Mouse (Mus musculus): Measurements from ENCODE around the gene Izumo2.
"Not testable (repeated sequence)": the region's sequence is repeated elsewhere in the genome, so short reads cannot be mapped to it uniquely, and the experiment has no call there.

The Izumo2 gene

DNA sequence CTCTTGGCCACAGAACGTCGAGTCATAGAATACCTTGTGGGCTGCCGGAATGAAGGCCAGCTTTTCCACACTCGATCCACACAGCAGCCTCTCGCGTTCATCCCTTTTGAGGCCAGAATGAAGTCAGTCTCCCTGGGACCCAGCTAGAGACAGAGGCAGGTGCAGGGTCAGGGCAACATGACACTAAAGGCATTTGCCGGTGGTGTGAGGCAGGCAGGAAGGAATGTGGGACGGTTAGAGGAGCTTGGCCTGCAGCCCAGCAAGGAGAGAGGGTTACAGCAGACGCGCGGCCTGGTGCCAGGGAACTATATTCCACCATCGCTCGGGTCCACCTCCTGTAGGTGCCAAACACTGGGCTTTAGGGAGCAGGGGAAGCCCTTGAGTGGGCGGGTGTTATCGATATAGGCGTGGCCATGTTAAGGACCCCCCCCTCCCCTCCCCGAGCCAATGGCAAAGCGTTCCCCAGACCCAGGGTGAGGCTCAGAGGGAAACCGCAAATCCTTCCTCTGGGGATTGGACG is 11.3 kb upstream of the Izumo2 start:
- DNase-seq (ENCODE audit: inconsistent age in 2 of 2, low spot score in 1 of 2) = peak; percentile 87 to 90

GRCm38 (mm10) chr7:44697980-44698379 is 10.6 kb upstream of the Izumo2 start:
- DNase-seq (ENCODE audit: inconsistent age in 2 of 2, low spot score in 1 of 2) = no peak

GRCm38 (mm10) chr7:44701921-44702320 is 6.6 kb upstream of the Izumo2 start:
- DNase-seq (ENCODE audit: inconsistent age in 2 of 2, low spot score in 1 of 2) = peak; percentile 36 to 60

DNA sequence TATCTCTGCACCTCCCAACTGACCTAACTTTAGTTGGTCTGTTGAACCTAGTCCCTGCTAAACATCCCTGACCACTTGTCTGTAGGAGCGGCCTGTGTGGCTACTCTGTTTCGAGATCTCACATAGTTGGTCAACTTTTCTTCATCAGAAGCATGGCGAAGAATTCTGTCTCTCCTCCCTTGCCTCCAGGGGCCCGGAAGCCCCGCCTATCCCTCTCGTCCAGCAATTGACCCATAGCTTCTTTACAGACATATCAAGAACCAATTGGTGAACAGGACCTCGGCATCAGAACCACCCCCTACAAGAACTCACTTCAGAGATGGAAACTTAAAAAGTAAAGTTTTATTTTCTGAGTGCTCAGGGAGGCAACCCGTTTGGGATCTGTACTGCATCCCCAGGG is 5.6 kb upstream of the Izumo2 start:
- DNase-seq (ENCODE audit: inconsistent age in 2 of 2, low spot score in 1 of 2) = no peak

GRCm38 (mm10) chr7:44704363-44704762 is 4.2 kb upstream of the Izumo2 start:
- peak; percentile 38 to 79 for DNase-seq (ENCODE audit: inconsistent age in 2 of 2, low spot score in 1 of 2)

- no peak for DNase-seq (ENCODE audit: inconsistent age in 2 of 2, low spot score in 1 of 2)
Measured at GRCm38 (mm10) chr7:44705086-44705485, 3.5 kb upstream of the Izumo2 start.

DNA sequence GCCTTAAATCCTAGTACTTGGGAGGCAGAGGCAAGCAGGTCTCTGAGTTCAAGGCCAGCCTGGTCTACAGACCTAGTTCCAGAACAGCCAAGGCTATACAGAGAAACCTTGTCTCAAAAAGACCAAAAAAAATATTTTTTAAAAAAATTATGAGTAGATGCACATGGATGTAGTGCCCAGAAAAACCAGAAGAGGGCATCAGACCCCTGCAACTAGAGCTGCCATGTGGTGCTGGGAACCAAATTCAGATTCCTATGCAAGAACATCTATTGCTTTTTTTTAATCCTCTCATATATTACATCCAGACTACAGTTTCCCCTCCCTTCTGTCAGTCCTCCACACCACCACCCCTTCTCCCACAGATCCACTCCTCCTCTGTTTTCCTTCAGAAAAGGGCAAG is 2.2 kb upstream of the Izumo2 start:
- no peak for DNase-seq (ENCODE audit: inconsistent age in 2 of 2, low spot score in 1 of 2)

GRCm38 (mm10) chr7:44707169-44707675 is 1.3 kb upstream of the Izumo2 start:
- DNase-seq (ENCODE audit: inconsistent age in 2 of 2, low spot score in 1 of 2) = peak; percentile 64 to 87

DNA sequence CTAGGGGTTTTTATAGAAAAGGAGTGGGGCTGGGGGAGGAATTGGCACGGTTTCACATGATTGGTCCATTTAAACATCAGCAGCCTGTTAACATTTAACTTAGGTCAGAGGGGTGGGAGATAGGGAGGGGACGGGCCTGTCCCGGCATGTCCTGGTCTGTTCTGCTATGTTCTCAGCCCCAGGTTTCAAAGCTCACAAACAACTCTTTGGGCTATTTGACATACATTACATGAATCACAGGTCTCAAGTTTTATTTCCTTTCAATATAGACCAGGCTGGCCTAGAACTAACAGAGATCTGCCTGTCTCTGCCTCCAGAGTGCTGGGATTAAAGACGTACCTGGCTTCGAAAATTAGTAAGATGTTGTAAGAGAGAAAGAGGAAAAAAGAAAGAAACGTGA is 449 bp upstream of the Izumo2 start:
- DNase-seq (ENCODE audit: inconsistent age in 2 of 2, low spot score in 1 of 2) = not testable (repeated sequence)

DNA sequence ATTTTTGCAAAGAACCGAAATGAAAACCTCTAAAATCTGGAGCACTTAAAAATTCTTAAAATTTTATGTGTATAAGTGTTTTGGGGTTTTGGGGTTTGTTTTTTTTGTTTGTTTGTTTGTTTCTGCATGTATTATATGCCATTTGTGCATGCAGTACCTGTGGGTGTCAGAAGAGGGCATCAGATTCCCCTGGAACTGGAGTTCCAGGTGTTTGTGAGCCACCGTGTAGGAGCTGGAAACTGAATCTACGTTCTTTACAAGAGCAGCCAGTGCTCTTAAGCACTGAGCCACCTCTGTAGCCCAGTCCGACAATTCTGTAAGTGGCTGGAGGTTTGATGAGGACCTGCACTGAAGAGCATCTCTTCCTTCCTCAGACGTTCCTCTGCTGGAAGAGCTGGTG is 1.3 kb downstream of the Izumo2 start:
- DNase-seq (ENCODE audit: inconsistent age in 2 of 2, low spot score in 1 of 2) = no peak

DNA sequence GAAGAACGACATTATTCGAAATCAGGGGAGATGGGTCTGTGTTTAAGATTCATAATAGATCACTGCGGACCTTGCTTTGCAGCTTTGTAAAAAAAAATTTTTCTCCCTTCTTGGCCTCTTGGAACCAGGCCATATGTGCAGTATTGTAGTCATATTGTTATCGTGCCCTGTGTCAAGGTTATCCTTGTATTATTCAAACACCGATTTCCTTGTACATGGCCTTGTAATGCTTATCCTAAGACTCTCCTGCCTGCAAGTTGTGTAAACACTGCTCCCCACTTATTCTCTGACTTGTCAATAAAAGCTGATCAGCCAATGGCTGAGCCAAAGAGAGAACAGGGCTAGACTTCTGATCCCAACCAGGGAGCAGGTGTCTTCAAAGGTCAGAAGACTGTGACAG is 13.5 kb downstream of the Izumo2 start:
- DNase-seq (ENCODE audit: inconsistent age in 2 of 2, low spot score in 1 of 2) = peak in 1 of 2 experiments; percentile 79

DNA sequence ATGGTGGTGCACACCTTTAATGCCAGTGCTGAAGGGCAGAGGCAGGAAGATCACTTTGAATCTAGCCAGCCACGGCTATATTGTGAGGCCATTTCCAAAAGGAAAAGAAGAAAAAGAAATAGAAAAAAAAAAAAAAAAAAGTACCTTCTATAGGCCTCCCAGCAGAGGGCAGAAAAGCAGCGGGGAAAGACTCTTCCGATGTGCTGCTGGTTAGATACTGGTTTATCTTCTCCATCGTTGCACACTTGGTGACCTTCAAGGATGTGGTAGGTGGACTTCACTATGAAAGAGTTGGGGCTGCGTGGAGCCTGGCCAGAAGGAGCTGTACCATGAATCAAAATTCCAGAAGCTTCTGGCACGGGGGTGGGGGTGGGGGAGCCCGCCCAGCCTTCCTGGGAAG is 15.8 kb downstream of the Izumo2 start:
- peak in 1 of 2 experiments; percentile 48 for DNase-seq (ENCODE audit: inconsistent age in 2 of 2, low spot score in 1 of 2)

DNA sequence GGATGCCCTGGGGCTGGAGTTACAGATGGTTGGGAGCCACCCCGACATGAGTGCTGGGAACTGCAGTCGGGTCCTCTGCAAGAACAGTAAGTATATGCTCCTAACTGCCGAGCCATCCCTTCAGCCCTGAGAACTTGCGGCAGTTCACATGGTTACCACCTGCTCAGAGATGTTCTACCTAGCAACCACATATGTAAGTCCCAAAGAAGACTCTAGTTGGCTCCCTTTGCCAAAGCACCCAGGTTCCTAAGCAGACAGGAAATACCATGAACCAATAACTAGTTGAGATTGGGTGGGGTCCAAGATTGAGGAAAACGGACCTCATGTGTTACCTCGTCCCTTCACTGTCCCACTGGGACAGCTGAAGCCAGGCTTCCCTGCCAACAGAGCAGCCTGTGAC is 17.8 kb downstream of the Izumo2 start:
- DNase-seq (ENCODE audit: inconsistent age in 2 of 2, low spot score in 1 of 2) = no peak

DNA sequence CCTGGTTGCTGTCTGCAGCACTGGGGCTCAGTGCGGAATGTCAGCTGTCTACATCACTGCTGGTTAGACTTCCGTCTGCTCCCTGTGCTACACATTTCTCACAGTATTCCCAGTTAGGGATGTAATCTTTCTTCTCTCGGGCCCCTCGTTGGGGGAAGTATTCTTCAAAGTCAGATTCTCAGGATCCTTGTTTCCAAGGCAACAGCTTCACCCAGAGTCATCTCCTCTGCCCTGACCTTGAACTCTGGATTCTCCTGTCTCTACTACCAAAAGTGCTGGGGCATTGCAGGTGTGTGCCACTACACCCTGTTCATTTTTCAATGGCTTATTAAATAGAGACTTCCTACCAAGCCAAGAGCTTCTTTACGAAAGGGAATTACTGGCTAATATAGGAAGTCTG is 18.6 kb downstream of the Izumo2 start:
- DNase-seq (ENCODE audit: inconsistent age in 2 of 2, low spot score in 1 of 2) = no peak

GRCm38 (mm10) chr7:44728082-44728975 is 19.8 kb downstream of the Izumo2 start:
- DNase-seq (ENCODE audit: inconsistent age in 2 of 2, low spot score in 1 of 2) = no peak

GRCm38 (mm10) chr7:44733723-44734122 is 25.2 kb downstream of the Izumo2 start:
- DNase-seq (ENCODE audit: inconsistent age in 2 of 2, low spot score in 1 of 2) = no peak

DNA sequence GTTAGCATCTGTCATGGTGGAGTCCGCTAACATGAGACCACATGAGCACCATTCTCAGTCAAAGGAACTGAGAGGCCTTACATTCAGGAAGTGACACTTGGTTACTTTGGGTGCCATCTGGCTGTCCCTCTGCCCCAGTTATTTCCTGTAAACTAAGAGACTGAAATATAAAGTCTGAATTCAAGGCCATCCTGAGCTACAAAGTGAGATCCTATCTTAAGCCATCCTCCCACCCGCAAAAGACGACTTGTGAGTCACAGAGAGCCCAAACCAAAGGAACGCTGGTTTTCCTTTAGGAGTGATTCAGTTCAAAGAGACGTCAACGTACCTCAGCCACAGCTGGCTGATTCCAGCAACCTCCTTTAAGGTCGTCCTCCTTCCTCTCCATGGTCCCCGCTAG is 32.8 kb downstream of the Izumo2 start:
- no peak for DNase-seq (ENCODE audit: inconsistent age in 2 of 2, low spot score in 1 of 2)

DNA sequence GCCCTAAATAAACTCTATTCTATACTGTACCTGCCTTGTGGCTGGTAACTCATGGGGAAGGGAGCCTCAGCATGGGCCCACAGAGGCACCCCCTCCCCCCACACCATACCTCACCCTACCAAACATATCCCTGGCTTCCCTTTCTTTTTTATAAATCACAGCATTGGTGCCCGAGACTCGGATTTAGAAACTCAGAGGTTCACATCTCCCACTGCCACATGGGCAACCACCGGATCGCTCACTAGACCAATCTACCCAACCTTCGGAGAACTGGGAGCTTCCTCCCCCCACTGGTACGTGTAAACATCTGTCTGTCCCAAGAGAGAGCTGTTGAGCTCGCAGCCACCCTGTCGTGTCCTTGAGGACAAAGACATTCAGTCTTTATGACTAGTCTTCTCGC is 35.7 kb downstream of the Izumo2 start:
- no peak for DNase-seq (ENCODE audit: inconsistent age in 2 of 2, low spot score in 1 of 2)

- DNase-seq (ENCODE audit: inconsistent age in 2 of 2, low spot score in 1 of 2) = peak; percentile 82 to 87
Measured at GRCm38 (mm10) chr7:44745076-44745475, 36.5 kb downstream of the Izumo2 start.

DNA sequence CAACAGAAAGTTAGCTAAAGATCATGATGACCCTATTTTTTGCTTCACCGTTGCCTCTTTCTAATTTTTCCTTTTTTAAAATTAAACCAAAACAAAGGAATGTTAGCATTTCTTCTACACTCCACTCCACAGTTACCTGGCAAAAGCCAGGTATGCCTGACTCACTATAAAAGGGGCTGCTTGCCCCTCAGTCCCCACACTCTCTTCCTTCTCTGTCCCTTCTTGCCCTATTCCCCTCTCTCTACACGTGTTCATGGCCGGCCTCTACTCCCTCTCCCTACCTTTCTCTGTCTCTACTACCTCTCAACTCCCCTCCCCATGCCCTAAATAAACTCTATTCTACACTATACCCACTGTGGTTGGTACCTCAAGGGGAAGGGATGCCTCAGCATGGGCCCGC is 38.6 kb downstream of the Izumo2 start:
- DNase-seq (ENCODE audit: inconsistent age in 2 of 2, low spot score in 1 of 2) = peak in 1 of 2 experiments; percentile 30

GRCm38 (mm10) chr7:44748101-44749044 is 39.8 kb downstream of the Izumo2 start, which contains the start of gene Vrk3:
TSS of gene Vrk3 (plus strand) at chr7:44748413.
- DNase-seq (ENCODE audit: inconsistent age in 2 of 2, low spot score in 1 of 2) = peak; percentile 97 to 99

Data from adrenal gland, adult (tissue).